Mouse (Mus musculus): Measurements from ENCODE around the gene Hrnr. TPM values are rescaled to one million over a fixed set of nuclear protein-coding genes. Genes with fewer than 3 reads are reported as not detected.

Gene Hrnr
- total RNA-seq, 2 experiments from 2014 or later, result not detected

Other genes with a start within 250 kb of the Hrnr start
- gene Crnn, start 175.0 kb upstream of the Hrnr start, total RNA-seq (2021), result not detected
- not detected for gene Flg2, start 122.5 kb upstream of the Hrnr start, total RNA-seq (2021)
- gene Flg, start 46.2 kb upstream of the Hrnr start, total RNA-seq (2021), result not detected
- not detected for gene Rptn, start 74.0 kb downstream of the Hrnr start, total RNA-seq (2021)
- gene Tchh, start 122.6 kb downstream of the Hrnr start, total RNA-seq (2021), result under 1 TPM; 0.59 to 0.98 TPM
- gene Tchhl1, start 149.0 kb downstream of the Hrnr start, total RNA-seq (2021), result under 1 TPM in 1 of 2 experiments, not detected in 1; 0.22 TPM
- 100 to 1,000 TPM; 223 to 236 TPM for gene S100a11, start 200.7 kb downstream of the Hrnr start, total RNA-seq (2021)
- 100 to 1,000 TPM; 198 to 205 TPM for gene S100a10, start 235.3 kb downstream of the Hrnr start, total RNA-seq (2021)